Mouse (Mus musculus) midbrain, embryonic 12.5 days (tissue): ENCODE data around the gene Hoxc9. TPM values are rescaled to one million over a fixed set of nuclear protein-coding genes. Genes with fewer than 3 reads are reported as not detected.

Experiments
- ATAC-seq: fragments of 200-750 bp; cut with Nextera tagmentation; 2 replicates; pipeline ENCODE4 v1.8.0; 2017; ENCODE audit warnings: low read depth, moderate TSS enrichment, moderate library complexity; ENCODE audit not compliant: low FRiP score
- H3K27ac ChIP-seq: fragments of 300-500 bp; sonication (generic); replicated peaks from 2 replicates; pipeline ENCODE4 v1.5.1; 2016; ENCODE audit warnings: mild to moderate bottlenecking
- H3K27me3 ChIP-seq: fragments of 300-500 bp; sonication (generic); 2 replicates; pipeline ENCODE4 v1.6.1; 2016; ENCODE audit warnings: mild to moderate bottlenecking
- H3K36me3 ChIP-seq: fragments of 300-500 bp; sonication (generic); 2 replicates; pipeline ENCODE4 v1.6.1; 2016
- H3K4me1 ChIP-seq: fragments of 300-500 bp; sonication (generic); 2 replicates; pipeline ENCODE4 v1.6.1; 2016
- H3K4me2 ChIP-seq: fragments of 300-500 bp; sonication (generic); replicated peaks from 2 replicates; pipeline ENCODE4 v1.6.1; 2016; ENCODE audit warnings: mild to moderate bottlenecking, moderate library complexity
- H3K4me3 ChIP-seq: fragments of 300-500 bp; sonication (generic); 2 replicates; pipeline ENCODE4 v1.5.1; 2016; ENCODE audit warnings: mild to moderate bottlenecking
- H3K9ac ChIP-seq: fragments of 300-500 bp; sonication (generic); replicated peaks from 2 replicates; pipeline ENCODE4 v1.6.1; 2016; ENCODE audit warnings: mild to moderate bottlenecking, moderate library complexity
- H3K9me3 ChIP-seq: fragments of 300-500 bp; sonication (generic); 2 replicates; pipeline ENCODE4 v1.6.1; 2016; ENCODE audit warnings: mild to moderate bottlenecking
- WGBS: fragments of 180-500 bp; shearing (Covaris S2); methylation state at CpG from one replicate; pipeline ENCODE4 v1.1.7; 2016; 5-methylcytosine and 5-hydroxymethylcytosine counted together
- polyA plus RNA-seq: library from polyadenylated mRNA; unstranded; fragments of >200 nt; fragmentation: Nextera tagmentation; extraction: Ambion mirVana; gene quantifications from 2 replicates; pipeline ENCODE4 v1.2.1, GENCODE M21; 2016

Gene Hoxc9
- polyA plus RNA-seq, 1 experiment from 2014 or later: not detected

DNA sequence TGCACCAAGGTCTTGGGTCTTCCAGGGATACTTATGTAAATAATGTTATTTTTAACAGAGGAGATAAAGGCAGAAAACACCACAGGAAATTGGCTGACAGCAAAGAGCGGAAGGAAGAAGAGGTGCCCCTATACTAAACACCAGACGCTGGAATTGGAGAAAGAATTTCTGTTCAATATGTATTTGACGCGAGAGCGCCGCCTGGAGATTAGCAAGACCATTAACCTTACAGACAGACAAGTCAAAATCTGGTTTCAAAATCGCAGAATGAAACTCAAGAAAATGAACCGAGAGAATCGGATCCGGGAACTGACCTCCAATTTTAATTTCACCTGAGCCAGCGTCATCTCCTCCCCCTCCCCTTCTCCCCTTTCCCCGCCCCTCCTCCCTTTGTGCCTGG is 5.5 kb upstream of the Hoxc9 start:
- Histone ChIP-seq H3K36me3 (no peaks in the 10 kb centered on the region), H3K4me1 (0 out of 2 replicates have a peak, but pooled peaks cover 6% of the 10 kb centered on the region), H3K9ac (no peak overlapping the region), H3K4me3 (no peak overlapping the region), H3K27me3 (peaks cover 98% of the 10 kb centered on the region), H3K27ac (no peak overlapping the region), H3K9me3 (no peaks in the 10 kb centered on the region), H3K4me2 (no peak overlapping the region)
- no peak for ATAC-seq
- 2% methylated on average over 12 of the region's 12 CpGs for WGBS

DNA sequence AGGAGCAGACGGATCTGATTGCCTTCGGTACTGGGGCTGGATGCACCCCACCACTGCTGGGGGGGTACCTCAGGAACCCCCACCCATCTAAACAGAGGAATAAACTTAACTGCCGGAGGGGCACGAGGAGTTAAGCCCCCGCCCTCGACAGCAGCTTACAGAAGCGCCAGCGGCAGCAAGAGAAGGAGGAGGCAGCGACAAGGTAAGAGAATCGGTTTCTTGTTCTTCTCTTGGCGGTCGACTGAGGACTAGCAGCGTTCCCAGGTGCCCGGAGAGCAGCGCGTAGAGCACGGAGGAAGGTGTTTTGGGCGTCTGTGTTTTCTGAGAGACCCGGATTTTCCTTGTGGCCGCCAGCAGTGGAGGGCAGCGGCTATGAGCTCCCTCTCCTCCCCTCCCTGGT is 4.0 kb upstream of the Hoxc9 start:
- peaks cover 98% of the 10 kb centered on the region for H3K27me3 ChIP-seq
- under 1% methylated on average over 21 of the region's 21 CpGs for WGBS
- no peak for ATAC-seq
- H3K4me1 ChIP-seq: no peaks in the 10 kb centered on the region
- no peaks in the 10 kb centered on the region for H3K36me3 ChIP-seq
- H3K4me2 ChIP-seq: no peak overlapping the region
- H3K9me3 ChIP-seq: no peaks in the 10 kb centered on the region
- H3K27ac ChIP-seq: no peak overlapping the region
- no peak overlapping the region for H3K9ac ChIP-seq
- no peak overlapping the region for H3K4me3 ChIP-seq

DNA sequence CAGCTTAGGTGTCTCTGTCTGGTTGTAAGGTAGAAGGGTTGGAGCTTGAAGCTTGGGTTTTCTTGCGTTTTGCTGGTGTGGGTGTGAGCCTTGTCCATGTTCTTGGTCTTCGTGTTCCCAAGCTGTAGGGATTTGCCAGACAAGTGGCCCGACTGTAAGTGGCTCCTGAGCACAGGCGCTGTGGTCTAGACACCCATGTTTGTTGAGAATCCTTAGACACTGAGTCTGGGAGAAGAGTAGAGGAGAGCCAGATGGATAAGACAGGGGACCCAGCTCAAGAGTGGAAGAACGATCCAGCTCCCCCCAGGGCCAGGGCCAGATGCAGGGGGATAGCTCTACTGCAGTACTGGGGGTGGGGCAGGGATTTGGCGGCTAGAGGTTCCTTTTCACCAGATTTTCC is 3.5 kb upstream of the Hoxc9 start:
- WGBS: 2% methylated on average over 6 of the region's 6 CpGs
- Histone ChIP-seq H3K4me1 (no peaks in the 10 kb centered on the region), H3K4me2 (no peak overlapping the region), H3K36me3 (no peaks in the 10 kb centered on the region), H3K27me3 (peaks cover 98% of the 10 kb centered on the region), H3K9ac (no peak overlapping the region), H3K27ac (no peak overlapping the region), H3K9me3 (no peaks in the 10 kb centered on the region), H3K4me3 (no peak overlapping the region)
- ATAC-seq: no peak

DNA sequence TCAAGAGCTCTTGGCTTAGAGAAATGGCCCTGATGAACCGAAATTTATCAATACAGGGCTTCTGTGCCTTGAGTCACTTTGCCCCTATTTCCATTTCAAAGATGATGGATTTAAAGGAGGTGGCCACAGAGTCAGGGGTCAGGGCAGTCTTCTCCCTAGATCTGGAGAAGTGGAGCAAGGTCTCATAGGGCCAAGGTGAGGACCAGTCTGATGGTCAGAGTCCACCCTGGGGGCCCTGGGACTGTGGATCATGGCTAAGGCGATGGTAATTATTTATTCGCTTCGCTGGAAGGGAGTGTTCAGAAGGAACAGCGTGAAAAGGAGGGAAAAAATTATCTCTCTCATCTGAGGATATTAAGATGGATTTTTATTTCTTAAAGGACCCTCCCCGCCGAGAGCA is 1.2 kb upstream of the Hoxc9 start:
- Histone ChIP-seq H3K36me3 (no peaks in the 10 kb centered on the region), H3K27me3 (peaks cover 99% of the 10 kb centered on the region), H3K9ac (no peak overlapping the region), H3K9me3 (no peaks in the 10 kb centered on the region), H3K4me1 (no peaks in the 10 kb centered on the region), H3K4me2 (no peak overlapping the region), H3K27ac (no peak overlapping the region), H3K4me3 (no peak overlapping the region)
- no peak for ATAC-seq
- 5% methylated on average over 7 of the region's 7 CpGs for WGBS

DNA sequence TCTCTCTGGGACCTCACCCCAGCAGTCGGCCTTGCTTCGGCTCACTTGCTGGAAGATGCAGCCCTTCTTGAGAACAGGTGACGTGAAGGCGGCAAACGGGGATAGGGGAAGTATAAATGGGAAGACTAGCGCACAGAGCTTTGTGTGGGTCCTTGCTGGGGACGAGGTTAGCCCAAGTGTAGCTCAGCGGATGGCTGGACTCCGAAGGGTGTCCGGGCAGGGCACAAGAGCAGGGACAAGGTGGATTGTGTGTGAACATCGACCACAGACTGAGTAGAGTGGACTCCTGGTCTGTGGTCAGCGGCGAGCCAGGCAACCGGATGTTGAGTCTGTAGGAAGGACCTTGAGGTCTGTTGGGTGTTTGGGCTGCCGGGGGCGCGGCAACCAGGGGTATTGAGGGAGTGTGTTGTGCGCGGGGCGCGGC is 539 bp upstream of the Hoxc9 start:
- no peak overlapping the region for H3K4me2 ChIP-seq
- H3K4me3 ChIP-seq: no peak overlapping the region
- no peaks in the 10 kb centered on the region for H3K36me3 ChIP-seq
- H3K4me1 ChIP-seq: no peaks in the 10 kb centered on the region
- H3K9me3 ChIP-seq: no peaks in the 10 kb centered on the region
- peaks cover 99% of the 10 kb centered on the region for H3K27me3 ChIP-seq
- 2% methylated on average over 21 of the region's 21 CpGs for WGBS
- no peak overlapping the region for H3K9ac ChIP-seq
- ATAC-seq: no peak
- H3K27ac ChIP-seq: no peak overlapping the region

DNA sequence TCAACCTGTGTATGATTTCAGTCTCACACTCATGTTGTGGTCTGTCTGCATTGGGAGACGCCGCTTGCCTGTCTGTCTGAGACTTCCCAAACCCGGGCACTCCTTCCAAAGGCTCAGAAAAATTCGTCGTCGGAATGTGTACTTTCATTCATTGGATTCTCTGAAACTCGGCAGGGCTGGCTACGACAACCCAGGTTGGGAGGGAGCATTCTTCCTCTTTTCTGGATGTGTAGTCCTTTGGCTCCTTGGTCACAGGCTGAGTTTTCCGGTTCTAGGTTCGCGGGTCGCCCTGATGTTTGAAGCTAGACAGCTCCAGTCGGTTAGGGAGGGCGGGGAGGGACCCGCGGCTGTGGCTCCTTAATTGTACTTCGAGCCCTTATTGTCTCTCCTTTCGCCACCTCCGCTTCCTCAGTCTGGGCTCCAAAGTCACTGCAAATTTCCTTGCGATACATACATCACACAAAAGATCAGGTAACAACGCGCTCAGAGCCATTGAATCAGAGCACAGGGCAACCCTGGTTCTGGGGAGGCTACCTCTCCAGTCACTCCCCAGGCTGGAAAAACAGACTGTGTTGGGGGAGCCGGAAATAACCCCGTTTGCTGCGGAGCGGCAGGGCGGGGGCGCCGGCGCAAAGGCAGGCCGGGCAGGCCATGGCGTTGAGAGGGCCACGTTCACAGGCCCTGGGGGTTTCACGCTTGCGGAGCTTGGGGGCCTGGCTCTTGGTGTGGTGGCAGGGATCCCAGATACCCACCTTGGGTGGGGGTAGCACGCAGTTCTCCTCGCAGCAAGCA is 588 bp downstream of the Hoxc9 start:
- ATAC-seq: no peak
- H3K4me1 ChIP-seq: peaks cover 6% of the 10 kb centered on the region
- no peak overlapping the region for H3K4me2 ChIP-seq
- under 1% methylated on average over 37 of the region's 37 CpGs for WGBS
- no peak overlapping the region for H3K27ac ChIP-seq
- peaks cover 100% of the 10 kb centered on the region for H3K27me3 ChIP-seq
- H3K9ac ChIP-seq: no peak overlapping the region
- H3K9me3 ChIP-seq: no peaks in the 10 kb centered on the region
- H3K36me3 ChIP-seq: no peaks in the 10 kb centered on the region
- H3K4me3 ChIP-seq: no peak overlapping the region

DNA sequence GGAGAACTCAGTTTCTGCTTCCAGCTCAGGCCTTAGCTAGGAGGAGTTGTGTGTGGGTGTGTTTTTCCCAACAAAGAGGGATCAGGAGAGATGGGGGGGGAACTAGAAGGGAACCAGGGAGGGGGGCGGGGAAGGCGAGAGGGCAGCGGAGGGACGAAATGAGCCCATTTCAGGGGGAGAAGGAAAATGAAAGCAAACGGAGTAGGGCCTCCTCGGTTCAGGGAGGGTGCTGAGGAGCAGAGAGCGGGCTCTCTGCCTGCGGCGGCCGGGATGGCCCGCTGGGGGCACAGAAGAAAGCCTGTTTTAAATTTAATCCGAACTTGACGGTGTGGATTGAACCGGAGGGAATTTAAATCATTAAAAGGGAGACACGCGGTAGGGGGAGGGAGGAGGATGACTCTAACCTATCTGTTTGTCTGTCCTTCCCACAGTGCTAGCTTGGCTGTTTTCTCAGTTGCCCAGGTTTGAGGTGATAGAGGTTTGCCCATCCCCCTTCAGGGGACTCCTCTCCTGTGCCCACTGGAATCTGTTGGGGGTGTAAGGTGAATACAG is 1.3 kb downstream of the Hoxc9 start:
- H3K27ac ChIP-seq: no peak overlapping the region
- no peaks in the 10 kb centered on the region for H3K9me3 ChIP-seq
- ATAC-seq: no peak
- H3K4me2 ChIP-seq: no peak overlapping the region
- no peak overlapping the region for H3K4me3 ChIP-seq
- H3K36me3 ChIP-seq: no peaks in the 10 kb centered on the region
- H3K27me3 ChIP-seq: peaks cover 100% of the 10 kb centered on the region
- under 1% methylated on average over 15 of the region's 16 CpGs for WGBS
- no peak overlapping the region for H3K9ac ChIP-seq
- H3K4me1 ChIP-seq: peaks cover 8% of the 10 kb centered on the region

DNA sequence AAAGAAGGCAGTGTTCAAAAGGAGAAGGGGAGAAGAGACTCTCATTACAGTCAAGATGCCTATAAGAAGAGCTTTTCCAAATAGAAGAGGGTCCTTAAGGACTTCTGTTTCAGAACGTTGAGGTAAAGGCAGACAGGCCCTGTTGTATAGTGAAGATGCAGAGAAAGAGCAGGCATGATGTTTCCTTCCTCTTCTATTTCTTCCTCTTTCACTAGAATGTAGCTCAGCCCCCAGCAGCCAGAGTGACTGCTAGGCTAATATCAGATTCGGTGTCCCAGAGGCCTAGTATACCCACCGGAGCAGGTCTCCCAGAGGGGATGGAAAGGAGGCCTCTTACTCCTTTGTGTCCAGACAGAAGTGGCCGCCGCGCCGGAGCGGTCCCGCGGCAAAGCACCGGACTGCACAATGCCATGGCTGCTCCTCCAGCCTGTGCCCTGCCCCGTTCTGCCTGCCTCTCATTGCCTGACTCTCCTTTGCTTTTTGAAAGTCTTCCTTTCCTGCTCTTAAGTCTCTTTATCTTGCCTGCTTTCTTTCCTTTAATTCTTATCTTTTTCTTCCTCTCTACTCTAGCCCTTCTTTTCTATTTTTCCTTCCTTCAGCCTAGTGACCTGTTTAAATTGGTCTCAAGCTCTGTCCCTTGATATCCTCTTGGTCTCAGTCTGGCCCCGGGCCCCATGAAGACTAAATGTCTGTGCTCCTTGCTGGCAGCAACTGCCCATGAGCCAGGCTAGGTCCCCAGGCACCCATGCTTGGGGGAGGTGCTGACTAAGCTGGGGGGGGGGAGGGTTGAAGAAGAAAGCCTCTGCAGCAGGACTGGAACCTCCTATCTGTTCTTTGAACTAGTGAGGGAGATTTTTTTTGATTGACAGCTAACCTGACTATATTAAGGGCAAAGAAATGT is 2.6 kb downstream of the Hoxc9 start:
- peaks cover 8% of the 10 kb centered on the region for H3K4me1 ChIP-seq
- no peak overlapping the region for H3K4me2 ChIP-seq
- no peak overlapping the region for H3K27ac ChIP-seq
- no peaks in the 10 kb centered on the region for H3K9me3 ChIP-seq
- 3% methylated on average over 13 of the region's 13 CpGs for WGBS
- no peaks in the 10 kb centered on the region for H3K36me3 ChIP-seq
- H3K4me3 ChIP-seq: no peak overlapping the region
- H3K27me3 ChIP-seq: peaks cover 100% of the 10 kb centered on the region
- no peak overlapping the region for H3K9ac ChIP-seq
- ATAC-seq: no peak

DNA sequence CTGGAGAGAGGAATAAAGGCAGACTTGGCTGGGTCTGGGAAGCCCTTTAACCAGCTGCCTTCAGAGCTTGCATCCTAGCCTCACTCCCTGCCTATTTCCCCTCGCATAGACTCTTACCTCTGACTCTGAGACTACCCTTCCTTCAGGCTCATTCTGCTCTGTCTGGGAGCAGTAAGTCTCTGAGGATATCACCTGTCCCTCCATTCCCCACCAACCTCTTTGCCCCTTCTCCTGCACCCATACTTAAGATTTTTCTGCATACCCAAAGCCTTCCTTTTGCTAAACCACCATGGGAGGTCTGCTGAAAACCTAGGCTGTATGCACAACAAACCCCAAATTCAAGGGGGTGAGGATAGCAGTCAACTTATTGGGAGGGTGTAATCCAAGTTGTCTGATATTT is 3.7 kb downstream of the Hoxc9 start:
- ATAC-seq: no peak
- peaks cover 100% of the 10 kb centered on the region for H3K27me3 ChIP-seq
- no peak overlapping the region for H3K9ac ChIP-seq
- no peak overlapping the region for H3K4me2 ChIP-seq
- no peaks in the 10 kb centered on the region for H3K9me3 ChIP-seq
- WGBS: 0% methylated on average over 1 of the region's 1 CpGs
- H3K4me1 ChIP-seq: peaks cover 8% of the 10 kb centered on the region
- H3K4me3 ChIP-seq: no peak overlapping the region
- no peak overlapping the region for H3K27ac ChIP-seq
- H3K36me3 ChIP-seq: no peaks in the 10 kb centered on the region

DNA sequence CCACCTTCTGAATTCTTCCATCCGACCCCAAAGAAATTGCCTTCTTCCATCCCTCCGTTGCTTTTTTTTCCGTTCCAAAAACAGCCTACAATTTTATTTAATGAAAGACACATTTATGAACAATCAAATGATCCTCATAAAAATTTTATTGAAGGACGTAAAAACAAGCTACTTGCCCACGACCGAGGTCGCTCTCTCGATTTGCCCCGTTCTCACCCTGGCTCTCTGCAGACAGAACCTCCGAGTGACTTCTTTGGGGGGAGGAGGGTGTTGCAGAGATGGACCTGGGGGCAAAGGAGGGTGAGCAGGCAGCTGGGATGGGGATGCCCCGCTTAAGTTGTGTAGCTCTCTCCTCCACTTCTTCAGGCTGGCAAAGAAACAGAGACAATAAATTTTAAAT is 4.1 kb downstream of the Hoxc9 start:
- Histone ChIP-seq H3K4me3 (no peak overlapping the region), H3K27ac (no peak overlapping the region), H3K4me2 (no peak overlapping the region), H3K27me3 (peaks cover 100% of the 10 kb centered on the region), H3K36me3 (no peaks in the 10 kb centered on the region), H3K4me1 (peaks cover 8% of the 10 kb centered on the region), H3K9me3 (no peaks in the 10 kb centered on the region), H3K9ac (no peak overlapping the region)
- ATAC-seq: no peak
- 2% methylated on average over 11 of the region's 11 CpGs for WGBS

DNA sequence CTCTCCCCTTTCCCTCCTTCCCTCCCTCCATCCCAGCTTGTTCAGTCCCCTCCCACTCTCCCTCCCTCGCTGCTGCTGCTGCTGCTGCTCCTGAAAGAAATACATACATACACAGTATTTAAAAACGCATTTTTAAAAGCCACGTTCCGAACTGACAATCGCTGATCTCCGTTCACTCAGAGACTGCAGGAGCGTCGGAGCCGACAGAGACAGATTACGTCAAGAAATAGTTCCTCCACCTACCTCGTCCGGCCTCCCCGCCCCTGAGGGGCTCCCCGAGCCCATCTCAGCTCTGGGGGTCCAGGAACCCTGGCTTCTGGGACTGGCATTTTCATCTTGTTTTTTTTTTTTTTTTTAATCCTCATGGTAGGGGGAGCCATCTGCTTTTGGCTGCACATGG is 4.7 kb downstream of the Hoxc9 start:
- Histone ChIP-seq H3K9me3 (no peaks in the 10 kb centered on the region), H3K4me1 (peaks cover 8% of the 10 kb centered on the region), H3K27me3 (peaks cover 100% of the 10 kb centered on the region), H3K4me3 (0 out of 2 replicates have a peak overlapping the region, but pooled peaks have one; percentile 31), H3K4me2 (peak overlapping the region; percentile 46), H3K27ac (no peak overlapping the region), H3K36me3 (no peaks in the 10 kb centered on the region), H3K9ac (no peak overlapping the region)
- WGBS: under 1% methylated on average over 14 of the region's 14 CpGs
- no peak for ATAC-seq
